In genomic region chr2:59838825-59839224, GRCm38 (mm10) we compare ENCODE assay signal across 11 mouse cellular contexts. TPM values are rescaled to one million over a fixed set of nuclear protein-coding genes. Genes with fewer than 3 reads are reported as not detected.
A peak's percentile ranks its signal among the peaks of the same experiment; 100 is the strongest.
DNase-seq lines count a peak whose midpoint lies in the region; ATAC-seq and TF ChIP-seq lines count a peak whose summit lies in the region.
"Had no signal": no experiment of that assay in that cellular context is flagged by ENCODE, and none has a peak within 500 bp of the region (broad histone marks: within the 10 kb centered on the region; RNA-seq: fewer than 3 reads in every experiment).

No protein-coding gene starts in this region.

- TF ChIP-seq CTCF in midbrain, postnatal 0 days (IDR thresholded peaks at IDR 0.05) = no peak
- TF ChIP-seq CTCF in kidney, postnatal 0 days (IDR thresholded peaks at IDR 0.05; ENCODE audit: low read depth) = no peak

- no peak overlapping the region for H3K4me2 ChIP-seq in midbrain, embryonic 12.5 days (replicated peaks)
- H3K4me2 ChIP-seq in midbrain, postnatal 0 days (ENCODE audit: low read depth, low read length, poor library complexity, severe bottlenecking) = no peak overlapping the region
- H3K4me2 ChIP-seq in kidney, postnatal 0 days (ENCODE audit: low read length) = no peak overlapping the region
- no peak overlapping the region for H3K4me2 ChIP-seq in forebrain, embryonic 12.5 days
- H3K4me2 ChIP-seq: forebrain, embryonic 13.5 days; heart, embryonic 15.5 days had no signal

- no peak for ATAC-seq in midbrain, embryonic 12.5 days (ENCODE audit: low FRiP score, low read depth)
- no peak for ATAC-seq in midbrain, postnatal 0 days (ENCODE audit: low FRiP score)
- ATAC-seq in kidney, postnatal 0 days (replicated peaks; ENCODE audit: low FRiP score, low read depth) = no peak
- no peak for ATAC-seq in forebrain, embryonic 12.5 days (ENCODE audit: low FRiP score)
- ATAC-seq in CD4-positive, CD25-positive, alpha-beta regulatory T cell, adult 4 months = no peak
- ATAC-seq: forebrain, embryonic 13.5 days had no signal

- no peak overlapping the region for H3K9ac ChIP-seq in midbrain, embryonic 12.5 days (replicated peaks)
- H3K9ac ChIP-seq in midbrain, postnatal 0 days (replicated peaks; ENCODE audit: low read length, poor library complexity, severe bottlenecking) = no peak overlapping the region
- H3K9ac ChIP-seq in kidney, postnatal 0 days (ENCODE audit: low read depth, low read length) = no peak overlapping the region
- H3K9ac ChIP-seq in forebrain, embryonic 12.5 days = no peak overlapping the region
- H3K9ac ChIP-seq: forebrain, embryonic 13.5 days; heart, embryonic 15.5 days had no signal

- H3K4me1 ChIP-seq in heart, embryonic 10.5 days = peaks cover 46% of the 10 kb centered on the region
- peaks cover 4% of the 10 kb centered on the region; the same call in 1 of the 2 replicates for H3K4me1 ChIP-seq in midbrain, embryonic 12.5 days
- H3K4me1 ChIP-seq in midbrain, postnatal 0 days (ENCODE audit: insufficient read depth, low read length) = 0 out of 2 replicates have a peak, but pooled peaks cover 5% of the 10 kb centered on the region
- no peaks in the 10 kb centered on the region for H3K4me1 ChIP-seq in kidney, postnatal 0 days (replicated peaks; ENCODE audit: insufficient read depth, low read length)
- H3K4me1 ChIP-seq in forebrain, embryonic 12.5 days = 0 out of 2 replicates have a peak, but pooled peaks cover 10% of the 10 kb centered on the region

- no peaks in the 10 kb centered on the region for H3K9me3 ChIP-seq in heart, embryonic 10.5 days
- 0 out of 2 replicates have a peak, but pooled peaks cover 2% of the 10 kb centered on the region for H3K9me3 ChIP-seq in midbrain, embryonic 12.5 days
- no peaks in the 10 kb centered on the region for H3K9me3 ChIP-seq in midbrain, postnatal 0 days (ENCODE audit: low read length)
- H3K9me3 ChIP-seq in kidney, postnatal 0 days (replicated peaks; ENCODE audit: low read length) = no peaks in the 10 kb centered on the region
- H3K9me3 ChIP-seq in forebrain, embryonic 12.5 days = 0 out of 2 replicates have a peak, but pooled peaks cover 3% of the 10 kb centered on the region
- H3K9me3 ChIP-seq: forebrain, embryonic 13.5 days; heart, embryonic 15.5 days had no signal

- no peak overlapping the region for H3K27ac ChIP-seq in heart, embryonic 10.5 days
- 0 out of 2 replicates have a peak overlapping the region, but pooled peaks have one; percentile 10 for H3K27ac ChIP-seq in midbrain, embryonic 12.5 days (replicated peaks)
- no peak overlapping the region for H3K27ac ChIP-seq in midbrain, postnatal 0 days (ENCODE audit: low read depth, low read length)
- H3K27ac ChIP-seq in kidney, postnatal 0 days = peak overlapping the region; percentile 73
- H3K27ac ChIP-seq in forebrain, embryonic 12.5 days = no peak overlapping the region
- H3K27ac ChIP-seq: forebrain, embryonic 13.5 days; heart, embryonic 15.5 days had no signal

- WGBS in heart, embryonic 10.5 days = 76% methylated on average over 8 of the region's 8 CpGs
- 89% methylated on average over 8 of the region's 8 CpGs for WGBS in midbrain, embryonic 12.5 days
- WGBS in midbrain, postnatal 0 days = 86% methylated on average over 8 of the region's 8 CpGs
- 70% methylated on average over 8 of the region's 8 CpGs for WGBS in kidney, postnatal 0 days
- WGBS in forebrain, embryonic 12.5 days = 95% methylated on average over 8 of the region's 8 CpGs

- peak; percentile 99 for DNase-seq in heart, adult 11 months
- DNase-seq in heart, embryonic 10.5 days (ENCODE audit: low spot score) = no peak
- no peak for DNase-seq in midbrain, postnatal 0 days (ENCODE audit: low spot score)
- DNase-seq in kidney, postnatal 0 days (ENCODE audit: low spot score) = peak; percentile 41
- DNase-seq in right cerebral cortex, adult 18-20 months = no peak
- DNase-seq: liver had no signal

- peaks cover 91% of the 10 kb centered on the region for H3K36me3 ChIP-seq in heart, embryonic 10.5 days
- peaks cover 3% of the 10 kb centered on the region; the same call in 1 of the 2 replicates for H3K36me3 ChIP-seq in midbrain, embryonic 12.5 days
- peaks cover 5% of the 10 kb centered on the region; the same call in 1 of the 2 replicates for H3K36me3 ChIP-seq in midbrain, postnatal 0 days (ENCODE audit: insufficient read depth, low read length)
- peaks cover 73% of the 10 kb centered on the region for H3K36me3 ChIP-seq in kidney, postnatal 0 days (ENCODE audit: insufficient read depth, low read length)
- H3K36me3 ChIP-seq in forebrain, embryonic 12.5 days (replicated peaks) = peaks cover 43% of the 10 kb centered on the region

- H3K27me3 ChIP-seq in heart, embryonic 10.5 days (ENCODE audit: insufficient read depth, poor library complexity, severe bottlenecking) = no peaks in the 10 kb centered on the region
- H3K27me3 ChIP-seq in midbrain, embryonic 12.5 days = no peaks in the 10 kb centered on the region
- H3K27me3 ChIP-seq in midbrain, postnatal 0 days (ENCODE audit: insufficient read depth, low read length) = no peaks in the 10 kb centered on the region
- H3K27me3 ChIP-seq in kidney, postnatal 0 days (ENCODE audit: insufficient read depth, low read length) = no peaks in the 10 kb centered on the region
- 0 out of 2 replicates have a peak, but pooled peaks cover 9% of the 10 kb centered on the region for H3K27me3 ChIP-seq in forebrain, embryonic 12.5 days
- H3K27me3 ChIP-seq: forebrain, embryonic 13.5 days; heart, embryonic 15.5 days had no signal

- no peak overlapping the region for H3K4me3 ChIP-seq in heart, embryonic 10.5 days
- no peak overlapping the region for H3K4me3 ChIP-seq in midbrain, embryonic 12.5 days
- H3K4me3 ChIP-seq in midbrain, postnatal 0 days (ENCODE audit: low read depth, low read length) = no peak overlapping the region
- H3K4me3 ChIP-seq in kidney, postnatal 0 days (replicated peaks; ENCODE audit: low read depth, low read length) = no peak overlapping the region
- no peak overlapping the region for H3K4me3 ChIP-seq in forebrain, embryonic 12.5 days (replicated peaks)
- H3K4me3 ChIP-seq: forebrain, embryonic 13.5 days; heart, embryonic 15.5 days had no signal

RNA-seq across cellular contexts. Expression of gene Wdsub1, which starts 43.6 kb away (rescaled TPM):
- 37.6 and 47.0 TPM in 2 replicates for polyA plus RNA-seq in heart, embryonic 10.5 days (2016; fragmentation: Nextera tagmentation; extraction: Ambion mirVana)
- 16.1 and 17.6 TPM in 2 replicates for polyA plus RNA-seq in midbrain, embryonic 12.5 days (2016; fragmentation: Nextera tagmentation; extraction: Ambion mirVana)
- total RNA-seq in midbrain, postnatal 0 days (2014; rRNA removed) = 28.6 and 67.0 TPM in 2 replicates
- 21.3 and 23.6 TPM in 2 replicates for polyA plus RNA-seq in midbrain, postnatal 0 days (2015; fragmentation: Nextera tagmentation; extraction: Ambion mirVana)
- polyA plus RNA-seq in kidney, postnatal 0 days (2015; fragmentation: Nextera tagmentation; extraction: Ambion mirVana) = 39.2 and 39.5 TPM in 2 replicates
- polyA plus RNA-seq in forebrain, embryonic 12.5 days (2016; fragmentation: Nextera tagmentation; extraction: Ambion mirVana) = 17.0 and 18.8 TPM in 2 replicates
- 1 to 10 TPM; 3.3 to 6.4 TPM for polyA plus RNA-seq in CD4-positive, CD25-positive, alpha-beta regulatory T cell, adult 4 months (2017; shearing (Covaris generic))

Comparison
In these comparisons a context has a peak if more than half of its experiments do, and no peak if none do; other contexts are left out.
1. DNase-seq: peak in heart, adult 11 months (single experiment) and kidney, postnatal 0 days (single experiment); none in heart, embryonic 10.5 days (single experiment), midbrain, postnatal 0 days (single experiment) and right cerebral cortex, adult 18-20 months (single experiment).
2. H3K27ac ChIP-seq: peak in midbrain, embryonic 12.5 days (single experiment) and kidney, postnatal 0 days (single experiment); none in heart, embryonic 10.5 days (single experiment), midbrain, postnatal 0 days (single experiment) and forebrain, embryonic 12.5 days (single experiment).